ENCODE assay signal across 34 mouse cellular contexts in the genomic region with DNA sequence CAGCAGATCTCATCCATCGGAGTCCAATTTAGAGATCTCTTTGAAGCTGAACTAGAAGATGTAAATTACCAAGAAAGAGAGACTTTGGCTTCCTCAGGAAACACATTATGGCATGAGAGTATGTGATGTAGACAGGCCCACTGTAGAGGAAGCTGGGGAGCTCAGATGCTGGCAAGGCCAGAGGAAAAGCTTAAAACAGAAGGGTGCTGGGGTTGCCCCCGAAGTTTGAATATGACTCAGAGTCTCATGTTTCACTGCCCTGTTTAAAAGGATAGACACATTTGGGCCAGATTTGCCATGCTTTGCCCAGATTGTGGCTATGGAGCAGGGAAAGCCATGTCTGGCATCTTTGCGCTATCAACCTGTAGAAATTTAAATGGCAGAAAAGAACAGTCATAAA.
"Had no signal": no experiment of that assay in that cellular context is flagged by ENCODE, and none has a peak within 500 bp of the region (broad histone marks: within the 10 kb centered on the region; RNA-seq: fewer than 3 reads in every experiment).

No protein-coding gene starts in this region.

- H3K27me3 ChIP-seq: heart, embryonic 12.5 days; heart, embryonic 13.5 days; heart, embryonic 15.5 days; hindbrain, embryonic 12.5 days; hindbrain, embryonic 13.5 days; hindbrain, embryonic 15.5 days; intestine, embryonic 15.5 days; kidney, embryonic 15.5 days had no signal

- H3K9ac ChIP-seq: heart, embryonic 12.5 days; heart, embryonic 13.5 days; heart, embryonic 15.5 days; hindbrain, embryonic 12.5 days; hindbrain, embryonic 13.5 days; hindbrain, embryonic 15.5 days; intestine, embryonic 15.5 days; kidney, embryonic 15.5 days had no signal

- DNase-seq: heart, postnatal 10 days; heart, postnatal 14 days; heart, postnatal 36 days; heart, postnatal 4 days; kidney, adult 11 months; kidney, adult 18-20 months; kidney, adult 2 months; kidney, adult 8-10 months; kidney, adult 9 months; kidney, postnatal 10 days; kidney, postnatal 14 days; kidney, postnatal 25 days; kidney, postnatal 36 days; kidney, postnatal 4 days; layer of hippocampus, adult 9-11 months; layer of hippocampus, postnatal 36 days had no signal

- H3K9me3 ChIP-seq: heart, embryonic 12.5 days; heart, embryonic 13.5 days; heart, embryonic 15.5 days; hindbrain, embryonic 10.5 days; hindbrain, embryonic 12.5 days; hindbrain, embryonic 13.5 days; hindbrain, embryonic 15.5 days; intestine, embryonic 15.5 days; kidney, embryonic 15.5 days had no signal

- H3K4me3 ChIP-seq: heart, embryonic 12.5 days; heart, embryonic 13.5 days; heart, embryonic 15.5 days; hindbrain, embryonic 10.5 days; hindbrain, embryonic 12.5 days; hindbrain, embryonic 13.5 days; hindbrain, embryonic 15.5 days; intestine, embryonic 15.5 days; kidney, embryonic 15.5 days; layer of hippocampus, adult 2 months; left cerebral cortex, adult 2 months had no signal

- ATAC-seq: hindbrain, embryonic 16.5 days; hindbrain, postnatal 0 days; inflammation-experienced regulatory T-cells, adult 6 months; intestine, embryonic 15.5 days; intestine, embryonic 16.5 days; intestine, postnatal 0 days had no signal

- H3K4me1 ChIP-seq: heart, embryonic 12.5 days; heart, embryonic 13.5 days; heart, embryonic 15.5 days; hindbrain, embryonic 10.5 days; hindbrain, embryonic 12.5 days; hindbrain, embryonic 13.5 days; hindbrain, embryonic 15.5 days; intestine, embryonic 15.5 days; kidney, embryonic 15.5 days had no signal

- H3K36me3 ChIP-seq: heart, embryonic 12.5 days; heart, embryonic 13.5 days; heart, embryonic 15.5 days; hindbrain, embryonic 10.5 days; hindbrain, embryonic 12.5 days; hindbrain, embryonic 13.5 days; hindbrain, embryonic 15.5 days; intestine, embryonic 15.5 days; kidney, embryonic 15.5 days had no signal

- H3K4me2 ChIP-seq: heart, embryonic 11.5 days; heart, embryonic 12.5 days; heart, embryonic 13.5 days; heart, embryonic 15.5 days; hindbrain, embryonic 12.5 days; hindbrain, embryonic 13.5 days; hindbrain, embryonic 15.5 days; intestine, embryonic 15.5 days; kidney, embryonic 15.5 days had no signal

- H3K27ac ChIP-seq: heart, embryonic 13.5 days; heart, embryonic 15.5 days; hindbrain, embryonic 10.5 days; hindbrain, embryonic 12.5 days; hindbrain, embryonic 13.5 days; hindbrain, embryonic 15.5 days; hindbrain, postnatal 0 days; intestine, embryonic 15.5 days; kidney, embryonic 15.5 days; kidney, postnatal 0 days; layer of hippocampus, adult 2 months; left cerebral cortex, adult 2 months had no signal
